Mouse (Mus musculus) cerebellum, adult 2 months (tissue): ENCODE results near the gene Mrps7.

Source experiments
- CTCF ChIP-seq: fragments of 200-500 bp; IDR thresholded peaks from 2 replicates; pipeline ENCODE4 v1.5.1; 2011; ENCODE audit warnings: low read depth, mild to moderate bottlenecking, control low read depth, low read length, moderate library complexity, borderline replicate concordance; ENCODE audit not compliant: insufficient read depth
- POLR2A ChIP-seq: fragments of 200-500 bp; IDR thresholded peaks from 2 replicates; pipeline ENCODE4 v1.6.1; 2011; ENCODE audit warnings: low read length, control low read depth, borderline replicate concordance; ENCODE audit not compliant: insufficient read depth

- TF ChIP-seq POLR2A, result no peak
- TF ChIP-seq CTCF, result no peak
Measured at GRCm38 (mm10) chr11:115601174-115601573, 2.6 kb upstream of the Mrps7 start.
